Mouse (Mus musculus) spleen, adult 2 months (tissue): ENCODE data around the gene Hemgn.

Experiments used
- CTCF ChIP-seq: fragments of 200-500 bp; IDR thresholded peaks from 2 replicates; pipeline ENCODE4 v1.5.1; 2011; ENCODE audit warnings: mild to moderate bottlenecking, inconsistent platforms; ENCODE audit not compliant: insufficient read depth, insufficient read length, insufficient replicate concordance; ENCODE audit errors: extremely low read depth
- POLR2A ChIP-seq: fragments of 200-500 bp; IDR thresholded peaks from 2 replicates; pipeline ENCODE4 v1.6.1; 2011; ENCODE audit warnings: low read depth, low read length, inconsistent platforms

- TF ChIP-seq CTCF (no peak), POLR2A (no peak; the same call in 1 of the 2 replicates)
Observed at GRCm38 (mm10) chr4:46451758-46452480, 38.6 kb upstream of the Hemgn start.
